ENCODE assay signal across 22 mouse cellular contexts in genomic region chr1:187230255-187230654, GRCm38 (mm10). TPM values are rescaled to one million over a fixed set of nuclear protein-coding genes. Genes with fewer than 3 reads are reported as not detected.
"Had no signal": no experiment of that assay in that cellular context is flagged by ENCODE, and none has a peak within 500 bp of the region (broad histone marks: within the 10 kb centered on the region; RNA-seq: fewer than 3 reads in every experiment).

No protein-coding gene starts in this region.

- DNase-seq: liver, postnatal 0 days; lung, adult 2 months; lung, postnatal 14 days; lung, postnatal 36 days; midbrain, embryonic 14.5 days; right cerebral cortex, postnatal 14 days; thymus, adult 2 months; thymus, postnatal 25 days; thymus, postnatal 4 days had no signal

- H3K9me3 ChIP-seq: liver, embryonic 15.5 days; lung, embryonic 15.5 days; megakaryocyte, embryonic 14.5 days; neural tube, embryonic 12.5 days; stomach, embryonic 15.5 days had no signal

- ATAC-seq: liver, postnatal 0 days; lung, postnatal 0 days; midbrain, embryonic 16.5 days had no signal

- H3K27ac ChIP-seq: liver, embryonic 15.5 days; lung, embryonic 15.5 days; macrophage; neural tube, embryonic 12.5 days; stomach, embryonic 15.5 days; stomach, postnatal 0 days had no signal

- H3K27me3 ChIP-seq: liver, embryonic 15.5 days; lung, embryonic 15.5 days; megakaryocyte, embryonic 14.5 days; neural tube, embryonic 12.5 days; stomach, embryonic 15.5 days had no signal

- H3K4me3 ChIP-seq: liver, embryonic 15.5 days; lung, embryonic 15.5 days; megakaryocyte, embryonic 14.5 days; neural tube, embryonic 12.5 days; stomach, embryonic 15.5 days had no signal

- H3K9ac ChIP-seq: liver, embryonic 15.5 days; liver, postnatal 0 days; lung, embryonic 15.5 days; neural tube, embryonic 12.5 days; stomach, embryonic 15.5 days had no signal

- H3K4me2 ChIP-seq: liver, embryonic 15.5 days; lung, embryonic 15.5 days; midbrain, embryonic 11.5 days; neural tube, embryonic 12.5 days; stomach, embryonic 15.5 days had no signal

RNA-seq across cellular contexts. Expression of gene Spata17, which starts 15.0 kb away (rescaled TPM):
- total RNA-seq: monocyte, adult 5-6 weeks; neutrophil, adult 5-6 weeks had no signal
- polyA plus RNA-seq: macrophage; spleen, adult 2 months had no signal
